Mouse (Mus musculus) heart, embryonic 11.5 days (tissue): ENCODE results near the gene Gm853. TPM values are rescaled to one million over a fixed set of nuclear protein-coding genes. Genes with fewer than 3 reads are reported as not detected.

Experiments used
- ATAC-seq: fragments of 200-750 bp; cut with Nextera tagmentation; replicated peaks from 2 replicates; pipeline ENCODE4 v1.8.0; 2017; ENCODE audit warnings: moderate library complexity; ENCODE audit not compliant: insufficient number of reproducible peaks, low FRiP score, low TSS enrichment
- H3K27ac ChIP-seq: fragments of 300-500 bp; sonication (generic); 2 replicates; pipeline ENCODE4 v1.5.1; 2014; ENCODE audit warnings: mild to moderate bottlenecking, low read depth, low read length
- H3K27me3 ChIP-seq: fragments of 300-500 bp; sonication (generic); 2 replicates; pipeline ENCODE4 v1.6.1; 2014; ENCODE audit warnings: mild to moderate bottlenecking, low read length, mixed read lengths; ENCODE audit not compliant: control insufficient read depth, insufficient read depth
- H3K36me3 ChIP-seq: fragments of 300-500 bp; sonication (generic); 2 replicates; pipeline ENCODE4 v1.6.1; 2014; ENCODE audit warnings: mild to moderate bottlenecking, low read length, moderate library complexity, mixed read lengths; ENCODE audit not compliant: control insufficient read depth, insufficient read depth
- H3K4me1 ChIP-seq: fragments of 300-500 bp; sonication (generic); 2 replicates; pipeline ENCODE4 v1.6.1; 2014; ENCODE audit warnings: low read length; ENCODE audit not compliant: control insufficient read depth, insufficient read depth
- H3K4me2 ChIP-seq: fragments of 300-500 bp; sonication (generic); 2 replicates; pipeline ENCODE4 v1.6.1; 2014; ENCODE audit warnings: mild to moderate bottlenecking, moderate library complexity
- H3K4me3 ChIP-seq: fragments of 300-500 bp; sonication (generic); 2 replicates; pipeline ENCODE4 v1.5.1; 2014; ENCODE audit warnings: low read depth, low read length
- H3K9ac ChIP-seq: fragments of 300-500 bp; sonication (generic); 2 replicates; pipeline ENCODE4 v1.6.1; 2014; ENCODE audit warnings: mild to moderate bottlenecking, low read depth, low read length, moderate library complexity
- H3K9me3 ChIP-seq: fragments of 300-500 bp; sonication (generic); replicated peaks from 2 replicates; pipeline ENCODE4 v1.6.1; 2016; ENCODE audit warnings: low read length; ENCODE audit not compliant: control insufficient read depth
- WGBS: fragments of 180-500 bp; shearing (Covaris S2); extraction: QIAGEN DNeasy Blood & Tissue Kit; methylation state at CpG from one replicate; pipeline ENCODE4 v1.1.7; 2014; ENCODE audit not compliant: insufficient replicate concordance; 5-methylcytosine and 5-hydroxymethylcytosine counted together
- polyA plus RNA-seq: library from polyadenylated mRNA; unstranded; fragments of >200 nt; fragmentation: Nextera tagmentation; extraction: Ambion mirVana; gene quantifications from 2 replicates; pipeline ENCODE4 v1.2.1, GENCODE M21; 2014

The Gm853 gene
- polyA plus RNA-seq, 1 experiment from 2014 or later: not detected

- H3K27ac ChIP-seq: no peak overlapping the region
- no peaks in the 10 kb centered on the region for H3K4me1 ChIP-seq
- H3K27me3 ChIP-seq: no peaks in the 10 kb centered on the region
- no peaks in the 10 kb centered on the region for H3K9me3 ChIP-seq
- ATAC-seq: no peak
- no peak overlapping the region for H3K4me3 ChIP-seq
- no peak overlapping the region for H3K4me2 ChIP-seq
- no peak overlapping the region for H3K9ac ChIP-seq
- whole genome bisulfite sequencing: 69% methylated on average over 7 of the region's 7 CpGs
- no peaks in the 10 kb centered on the region for H3K36me3 ChIP-seq
Measured at GRCm38 (mm10) chr4:130212421-130212820, 9.8 kb downstream of the Gm853 start.

GRCm38 (mm10) chr4:130211870-130212269, 10.3 kb downstream of the Gm853 start:
- H3K36me3 ChIP-seq: no peaks in the 10 kb centered on the region
- no peak for ATAC-seq

GRCm38 (mm10) chr4:130198694-130199670, 23.2 kb downstream of the Gm853 start:
- Histone ChIP-seq H3K9me3 (no peaks in the 10 kb centered on the region), H3K36me3 (no peaks in the 10 kb centered on the region), H3K27me3 (peaks cover 21% of the 10 kb centered on the region), H3K9ac (peak overlapping the region; percentile 46; the same call in 1 of the 2 replicates), H3K4me3 (peak overlapping the region; percentile 30), H3K27ac (no peak overlapping the region), H3K4me2 (peak overlapping the region; percentile 72), H3K4me1 (0 out of 2 replicates have a peak, but pooled peaks cover 2% of the 10 kb centered on the region)
- WGBS: 12% methylated on average over 35 of the region's 35 CpGs
- no peak for ATAC-seq

More at GRCm38 (mm10) chr4:130211870-130212269, 10.3 kb downstream of the Gm853 start:
- H3K4me2 ChIP-seq: no peak overlapping the region
- no peak overlapping the region for H3K4me3 ChIP-seq
- H3K27me3 ChIP-seq: no peaks in the 10 kb centered on the region
- H3K27ac ChIP-seq: no peak overlapping the region
- no peaks in the 10 kb centered on the region for H3K4me1 ChIP-seq
- H3K9ac ChIP-seq: no peak overlapping the region
- no peaks in the 10 kb centered on the region for H3K9me3 ChIP-seq
- 85% methylated on average over 2 of the region's 2 CpGs for WGBS

- Histone ChIP-seq H3K9me3 (no peaks in the 10 kb centered on the region), H3K36me3 (no peaks in the 10 kb centered on the region), H3K4me2 (no peak overlapping the region), H3K27me3 (peaks cover 21% of the 10 kb centered on the region), H3K4me3 (no peak overlapping the region), H3K9ac (no peak overlapping the region), H3K4me1 (0 out of 2 replicates have a peak, but pooled peaks cover 2% of the 10 kb centered on the region), H3K27ac (no peak overlapping the region)
- 62% methylated on average over 7 of the region's 8 CpGs for WGBS
- ATAC-seq: no peak
Measured at GRCm38 (mm10) chr4:130196542-130196941, 25.7 kb downstream of the Gm853 start.

GRCm38 (mm10) chr4:130195924-130196323, 26.3 kb downstream of the Gm853 start:
- ATAC-seq: no peak
- Histone ChIP-seq H3K4me1 (0 out of 2 replicates have a peak, but pooled peaks cover 2% of the 10 kb centered on the region), H3K9ac (no peak overlapping the region), H3K4me2 (no peak overlapping the region), H3K9me3 (no peaks in the 10 kb centered on the region), H3K4me3 (no peak overlapping the region), H3K27ac (no peak overlapping the region), H3K36me3 (no peaks in the 10 kb centered on the region), H3K27me3 (peaks cover 20% of the 10 kb centered on the region)
- WGBS: 66% methylated on average over 13 of the region's 13 CpGs

- Histone ChIP-seq H3K36me3 (no peaks in the 10 kb centered on the region), H3K9me3 (no peaks in the 10 kb centered on the region), H3K27ac (no peak overlapping the region), H3K4me3 (no peak overlapping the region), H3K4me1 (no peaks in the 10 kb centered on the region), H3K4me2 (no peak overlapping the region), H3K9ac (no peak overlapping the region), H3K27me3 (peaks cover 2% of the 10 kb centered on the region; the same call in 1 of the 2 replicates)
- 45% methylated on average over 9 of the region's 9 CpGs for WGBS
- no peak for ATAC-seq
Measured at GRCm38 (mm10) chr4:130192266-130192665, 29.9 kb downstream of the Gm853 start.

- no peak overlapping the region for H3K27ac ChIP-seq
- no peaks in the 10 kb centered on the region for H3K36me3 ChIP-seq
- no peaks in the 10 kb centered on the region for H3K27me3 ChIP-seq
- H3K4me3 ChIP-seq: no peak overlapping the region
- no peak overlapping the region for H3K9ac ChIP-seq
- no peaks in the 10 kb centered on the region for H3K9me3 ChIP-seq
- no peak for ATAC-seq
- 61% methylated on average over 7 of the region's 7 CpGs for WGBS
- H3K4me1 ChIP-seq: no peaks in the 10 kb centered on the region
- H3K4me2 ChIP-seq: no peak overlapping the region
Measured at GRCm38 (mm10) chr4:130189606-130190005, 32.6 kb downstream of the Gm853 start.

GRCm38 (mm10) chr4:130188806-130189297, 33.3 kb downstream of the Gm853 start:
- peak overlapping the region; percentile 58 for H3K4me2 ChIP-seq
- H3K27ac ChIP-seq: no peak overlapping the region
- no peaks in the 10 kb centered on the region for H3K9me3 ChIP-seq
- no peaks in the 10 kb centered on the region for H3K4me1 ChIP-seq
- no peaks in the 10 kb centered on the region for H3K36me3 ChIP-seq
- no peak overlapping the region for H3K9ac ChIP-seq
- 2% methylated on average over 13 of the region's 13 CpGs for WGBS
- H3K4me3 ChIP-seq: peak overlapping the region; percentile 22; the same call in 1 of the 2 replicates
- ATAC-seq: no peak
- peaks cover 2% of the 10 kb centered on the region for H3K27me3 ChIP-seq
